Mouse (Mus musculus): Measurements from ENCODE around the gene Nxpe4. TPM values are rescaled to one million over a fixed set of nuclear protein-coding genes. Genes with fewer than 3 reads are reported as not detected.

The Nxpe4 gene
- polyA plus RNA-seq, 1 experiment from 2014 or later = 5.1 TPM

DNA sequence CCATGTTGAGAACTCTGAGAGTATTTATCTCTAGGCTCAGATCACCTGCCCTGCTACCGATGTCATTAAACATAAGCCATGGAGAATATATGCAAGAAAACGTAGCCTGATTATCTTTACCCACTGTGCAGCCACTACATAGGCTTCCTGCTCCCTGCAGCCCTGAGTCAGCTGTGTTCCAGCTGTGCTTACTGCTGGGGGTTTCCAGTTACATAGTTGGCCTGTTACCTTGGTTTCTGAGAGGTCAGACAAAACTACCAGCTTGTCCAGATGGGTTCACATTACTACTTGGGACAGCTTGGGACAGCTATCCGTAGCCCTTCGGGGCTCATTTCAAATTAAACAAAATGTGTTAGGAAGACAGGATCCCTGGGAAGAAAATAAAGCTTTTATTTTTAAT, 192.3 kb downstream of the Nxpe4 start:
- Histone ChIP-seq H3K36me3 (ENCODE audit: control insufficient read depth, insufficient read depth, low read length) (no peaks in the 10 kb centered on the region), H3K9me3 (ENCODE audit: control insufficient read depth, low read length) (no peaks in the 10 kb centered on the region), H3K4me1 (ENCODE audit: control insufficient read depth in 2 of 2, insufficient read depth in 2 of 2, low read length in 2 of 2) (peaks cover 0 to 3% of the 10 kb centered on the region in 2 experiments; a peak in 2 of 4 replicates), H3K9ac (ENCODE audit: low read length) (no peak overlapping the region), H3K27me3 (ENCODE audit: control insufficient read depth, insufficient read depth, low read length) (no peaks in the 10 kb centered on the region), H3K4me2 (ENCODE audit: low read length) (no peak overlapping the region), H3K27ac (replicated peaks in 1 of 2; ENCODE audit: control insufficient read depth in 1 of 2, insufficient read depth in 1 of 2, low read depth in 2 of 2, low read length in 2 of 2) (peak overlapping the region in 1 of 2 experiments; percentile 77; a peak in 2 of 4 replicates), H3K4me3 (ENCODE audit: control insufficient read depth in 1 of 2, insufficient read depth in 1 of 2, low read depth in 1 of 2, low read length in 2 of 2) (no peak overlapping the region)
- WGBS = 78% methylated on average over 4 of the region's 4 CpGs
- ATAC-seq (ENCODE audit: insufficient number of reproducible peaks, insufficient read depth, low FRiP score, low read depth) = no peak

DNA sequence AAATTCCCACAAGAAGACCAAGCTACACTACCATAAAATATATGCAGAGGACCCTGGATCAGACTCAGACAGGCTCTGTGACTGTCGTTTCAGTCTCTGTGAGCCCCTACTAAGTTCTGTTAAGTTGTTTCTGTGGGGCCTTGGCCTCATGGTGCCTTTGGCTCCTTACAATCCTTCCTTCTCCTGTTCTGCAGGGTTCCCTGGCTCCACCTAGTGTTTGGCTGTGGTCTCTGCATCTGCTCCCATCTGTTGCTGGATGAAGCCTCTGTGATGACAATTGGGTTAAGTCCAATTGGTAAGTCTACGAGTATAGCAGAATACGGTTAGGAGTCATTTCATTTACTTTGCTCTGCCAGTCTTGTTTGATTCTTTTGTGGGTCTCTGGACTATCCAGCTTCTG, 193.0 kb downstream of the Nxpe4 start:
- Histone ChIP-seq H3K27ac (replicated peaks in 1 of 2; ENCODE audit: control insufficient read depth in 1 of 2, insufficient read depth in 1 of 2, low read depth in 2 of 2, low read length in 2 of 2) (no peak overlapping the region), H3K4me1 (ENCODE audit: control insufficient read depth in 2 of 2, insufficient read depth in 2 of 2, low read length in 2 of 2) (peaks cover 0 to 3% of the 10 kb centered on the region in 2 experiments; a peak in 2 of 4 replicates), H3K27me3 (ENCODE audit: control insufficient read depth, insufficient read depth, low read length) (no peaks in the 10 kb centered on the region), H3K9ac (ENCODE audit: low read length) (no peak overlapping the region), H3K9me3 (ENCODE audit: control insufficient read depth, low read length) (no peaks in the 10 kb centered on the region), H3K4me2 (ENCODE audit: low read length) (no peak overlapping the region), H3K36me3 (ENCODE audit: control insufficient read depth, insufficient read depth, low read length) (no peaks in the 10 kb centered on the region), H3K4me3 (ENCODE audit: control insufficient read depth in 1 of 2, insufficient read depth in 1 of 2, low read depth in 1 of 2, low read length in 2 of 2) (no peak overlapping the region)
- ATAC-seq (ENCODE audit: insufficient number of reproducible peaks, insufficient read depth, low FRiP score, low read depth) = no peak
- WGBS = 33% methylated on average over 3 of the region's 3 CpGs

DNA sequence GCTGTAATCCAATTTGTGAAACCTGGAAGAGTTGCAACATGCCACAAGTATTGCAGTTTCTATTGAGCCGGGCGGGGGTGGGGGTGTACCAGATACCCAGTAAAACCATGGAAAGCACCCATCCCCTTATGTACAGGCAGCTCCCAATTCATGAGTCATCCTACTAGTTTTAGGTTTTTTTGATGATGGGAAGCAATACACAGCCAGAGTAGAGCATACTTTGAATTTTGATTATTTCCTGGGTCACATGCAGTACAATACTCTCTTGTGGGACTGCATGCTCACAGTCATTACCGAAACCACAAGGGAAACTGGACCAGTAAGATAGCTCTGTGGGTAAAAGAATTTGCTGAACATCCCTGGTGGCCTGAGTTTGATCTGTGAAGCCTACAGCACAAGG, 195.3 kb downstream of the Nxpe4 start:
- no peaks in the 10 kb centered on the region for H3K9me3 ChIP-seq (ENCODE audit: control insufficient read depth, low read length)
- 81% methylated on average over 3 of the region's 3 CpGs for WGBS
- no peak overlapping the region for H3K4me3 ChIP-seq (ENCODE audit: control insufficient read depth in 1 of 2, insufficient read depth in 1 of 2, low read depth in 1 of 2, low read length in 2 of 2)
- H3K27ac ChIP-seq (replicated peaks in 1 of 2; ENCODE audit: control insufficient read depth in 1 of 2, insufficient read depth in 1 of 2, low read depth in 2 of 2, low read length in 2 of 2) = no peak overlapping the region
- H3K36me3 ChIP-seq (ENCODE audit: control insufficient read depth, insufficient read depth, low read length) = no peaks in the 10 kb centered on the region
- H3K9ac ChIP-seq (ENCODE audit: low read length) = no peak overlapping the region
- peaks cover 4 to 6% of the 10 kb centered on the region in 2 experiments; a peak in 3 of 4 replicates for H3K4me1 ChIP-seq (ENCODE audit: control insufficient read depth in 2 of 2, insufficient read depth in 2 of 2, low read length in 2 of 2)
- H3K4me2 ChIP-seq (ENCODE audit: low read length) = no peak overlapping the region
- H3K27me3 ChIP-seq (ENCODE audit: control insufficient read depth, insufficient read depth, low read length) = no peaks in the 10 kb centered on the region
- no peak for ATAC-seq (ENCODE audit: insufficient number of reproducible peaks, insufficient read depth, low FRiP score, low read depth)

DNA sequence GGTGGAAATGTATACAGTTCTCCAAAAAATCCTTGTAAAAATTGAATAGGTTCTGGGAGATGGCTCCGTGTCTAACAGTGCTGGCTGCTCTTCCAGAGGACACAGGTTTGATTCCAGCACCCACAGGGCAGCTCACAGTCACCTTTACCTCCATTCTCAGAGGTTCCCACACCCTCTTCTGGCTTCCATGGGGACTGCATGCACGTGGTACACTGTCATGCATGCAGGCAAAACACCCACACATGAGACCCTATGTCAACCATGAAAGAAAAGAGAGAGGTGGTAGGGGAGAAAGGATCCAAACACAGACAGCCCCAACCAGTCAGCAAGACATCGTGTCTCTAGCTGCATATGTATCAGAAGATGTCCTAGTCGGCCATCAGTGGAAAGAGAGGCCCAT, 199.0 kb downstream of the Nxpe4 start:
- Histone ChIP-seq H3K4me1 (ENCODE audit: control insufficient read depth in 2 of 2, insufficient read depth in 2 of 2, low read length in 2 of 2) (peaks cover 5% of the 10 kb centered on the region in 2 experiments; a peak in 3 of 4 replicates), H3K4me3 (ENCODE audit: control insufficient read depth in 1 of 2, insufficient read depth in 1 of 2, low read depth in 1 of 2, low read length in 2 of 2) (no peak overlapping the region), H3K27ac (replicated peaks in 1 of 2; ENCODE audit: control insufficient read depth in 1 of 2, insufficient read depth in 1 of 2, low read depth in 2 of 2, low read length in 2 of 2) (no peak overlapping the region), H3K4me2 (ENCODE audit: low read length) (no peak overlapping the region), H3K36me3 (ENCODE audit: control insufficient read depth, insufficient read depth, low read length) (no peaks in the 10 kb centered on the region), H3K9ac (ENCODE audit: low read length) (no peak overlapping the region), H3K9me3 (ENCODE audit: control insufficient read depth, low read length) (no peaks in the 10 kb centered on the region), H3K27me3 (ENCODE audit: control insufficient read depth, insufficient read depth, low read length) (no peaks in the 10 kb centered on the region)
- 75% methylated on average over 4 of the region's 4 CpGs for WGBS
- ATAC-seq (ENCODE audit: insufficient number of reproducible peaks, insufficient read depth, low FRiP score, low read depth) = no peak

DNA sequence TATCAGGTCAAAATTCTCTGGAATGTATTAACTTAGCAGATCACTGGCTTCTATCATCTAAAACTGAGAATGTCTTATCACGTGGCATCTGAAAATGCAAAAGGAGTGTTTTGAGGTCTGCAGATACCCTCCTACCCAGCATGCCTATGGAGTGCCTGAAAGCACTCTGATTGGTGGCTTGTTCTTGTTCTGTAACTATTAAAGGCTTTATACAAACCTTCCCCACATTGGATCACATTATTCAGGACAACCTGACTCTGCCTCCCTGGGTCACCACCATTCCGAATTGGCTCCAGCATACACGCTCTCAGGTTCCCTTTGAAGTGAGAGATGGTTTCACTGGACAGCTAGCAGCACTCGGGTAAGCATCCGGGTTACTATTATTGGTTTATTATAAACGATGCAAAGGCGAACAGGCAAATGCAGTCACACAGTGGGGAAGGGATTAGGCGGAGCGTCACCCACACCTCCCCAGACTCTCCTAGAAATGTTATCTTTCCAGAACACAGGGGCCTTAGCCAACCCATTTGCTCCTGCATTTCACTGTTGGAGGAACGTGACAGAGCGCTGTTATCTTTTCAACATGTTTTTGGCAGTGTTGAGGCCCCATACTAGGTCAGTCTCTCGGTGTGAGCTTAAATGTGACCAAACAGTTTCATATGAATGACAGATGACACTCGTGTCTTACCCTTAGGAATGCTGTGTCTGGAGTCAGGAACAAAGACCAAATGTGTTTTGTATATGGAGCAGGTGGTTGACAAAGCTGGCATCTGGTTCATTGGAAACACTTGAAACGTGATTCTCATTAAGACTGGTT, 200.2 kb downstream of the Nxpe4 start:
- Histone ChIP-seq H3K4me1 (ENCODE audit: control insufficient read depth in 2 of 2, insufficient read depth in 2 of 2, low read length in 2 of 2) (peaks cover 5% of the 10 kb centered on the region in 2 experiments; a peak in 3 of 4 replicates), H3K9ac (ENCODE audit: low read length) (no peak overlapping the region), H3K4me2 (ENCODE audit: low read length) (no peak overlapping the region), H3K27me3 (ENCODE audit: control insufficient read depth, insufficient read depth, low read length) (no peaks in the 10 kb centered on the region), H3K27ac (replicated peaks in 1 of 2; ENCODE audit: control insufficient read depth in 1 of 2, insufficient read depth in 1 of 2, low read depth in 2 of 2, low read length in 2 of 2) (no peak overlapping the region), H3K9me3 (ENCODE audit: control insufficient read depth, low read length) (no peaks in the 10 kb centered on the region), H3K36me3 (ENCODE audit: control insufficient read depth, insufficient read depth, low read length) (no peaks in the 10 kb centered on the region), H3K4me3 (ENCODE audit: control insufficient read depth in 1 of 2, insufficient read depth in 1 of 2, low read depth in 1 of 2, low read length in 2 of 2) (no peak overlapping the region)
- WGBS = 32% methylated on average over 14 of the region's 14 CpGs
- ATAC-seq (ENCODE audit: insufficient number of reproducible peaks, insufficient read depth, low FRiP score, low read depth) = 0 out of 2 replicates have a peak, but pooled peaks have one; percentile 21

DNA sequence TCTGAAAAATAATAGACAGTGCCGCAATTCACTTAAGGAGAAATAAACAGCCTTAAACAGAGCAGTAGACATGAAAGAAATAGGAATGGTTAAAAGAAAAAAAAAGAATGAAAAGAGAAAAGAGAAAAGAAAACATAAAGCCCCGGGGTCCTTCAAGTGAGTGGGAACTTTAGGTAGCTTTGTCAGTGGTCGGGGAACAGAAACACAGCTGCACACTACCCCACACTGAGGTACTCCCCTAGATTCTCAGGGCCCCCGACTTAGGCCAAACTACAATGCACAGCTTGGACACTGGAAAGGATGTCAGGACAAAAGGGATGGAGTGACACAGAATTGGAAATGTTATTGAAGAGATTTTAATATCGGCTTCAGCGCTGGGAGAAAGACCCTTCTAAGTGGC, 200.9 kb downstream of the Nxpe4 start:
- Histone ChIP-seq H3K27ac (replicated peaks in 1 of 2; ENCODE audit: control insufficient read depth in 1 of 2, insufficient read depth in 1 of 2, low read depth in 2 of 2, low read length in 2 of 2) (no peak overlapping the region), H3K9me3 (ENCODE audit: control insufficient read depth, low read length) (no peaks in the 10 kb centered on the region), H3K9ac (ENCODE audit: low read length) (no peak overlapping the region), H3K36me3 (ENCODE audit: control insufficient read depth, insufficient read depth, low read length) (no peaks in the 10 kb centered on the region), H3K27me3 (ENCODE audit: control insufficient read depth, insufficient read depth, low read length) (no peaks in the 10 kb centered on the region), H3K4me3 (ENCODE audit: control insufficient read depth in 1 of 2, insufficient read depth in 1 of 2, low read depth in 1 of 2, low read length in 2 of 2) (no peak overlapping the region), H3K4me1 (ENCODE audit: control insufficient read depth in 2 of 2, insufficient read depth in 2 of 2, low read length in 2 of 2) (peaks cover 5% of the 10 kb centered on the region in 2 experiments; a peak in 3 of 4 replicates), H3K4me2 (ENCODE audit: low read length) (no peak overlapping the region)
- WGBS = 86% methylated on average over 6 of the region's 6 CpGs
- ATAC-seq (ENCODE audit: insufficient number of reproducible peaks, insufficient read depth, low FRiP score, low read depth) = no peak

DNA sequence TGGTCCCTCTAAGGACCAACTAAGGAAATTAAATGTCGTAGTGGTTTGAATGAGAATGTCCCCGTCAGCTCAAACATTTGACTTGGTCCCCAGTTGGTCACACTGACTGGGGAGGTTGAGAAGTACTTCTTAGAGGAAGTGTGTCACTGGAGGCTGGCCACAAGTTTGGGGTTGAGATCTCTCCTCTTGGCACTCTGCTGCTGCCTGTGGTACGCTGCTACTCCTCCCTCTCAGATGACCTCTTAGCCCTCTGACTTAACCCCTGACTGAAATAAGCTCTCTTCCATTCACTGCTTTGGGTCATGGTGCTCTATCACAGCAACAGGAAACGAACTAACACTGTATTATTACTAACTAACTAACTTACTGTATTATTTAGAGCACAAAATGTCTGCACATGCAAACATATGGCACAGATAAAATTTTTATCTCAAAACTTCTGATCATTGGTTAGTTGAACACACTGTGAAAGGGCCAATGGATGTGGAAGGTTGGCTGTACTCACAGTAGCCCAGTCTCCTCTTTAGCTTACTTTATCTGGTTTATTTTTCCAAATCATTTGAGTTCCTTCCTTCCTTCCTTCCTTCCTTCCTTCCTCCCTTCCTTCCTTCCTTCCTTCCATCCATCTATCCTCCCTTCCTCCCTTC, 211.5 kb downstream of the Nxpe4 start:
- 76% methylated on average over 4 of the region's 4 CpGs for WGBS
- Histone ChIP-seq H3K4me1 (ENCODE audit: control insufficient read depth in 2 of 2, insufficient read depth in 2 of 2, low read length in 2 of 2) (no peaks in the 10 kb centered on the region), H3K9me3 (ENCODE audit: control insufficient read depth, low read length) (no peaks in the 10 kb centered on the region), H3K36me3 (ENCODE audit: control insufficient read depth, insufficient read depth, low read length) (no peaks in the 10 kb centered on the region), H3K9ac (ENCODE audit: low read length) (no peak overlapping the region), H3K4me3 (ENCODE audit: control insufficient read depth in 1 of 2, insufficient read depth in 1 of 2, low read depth in 1 of 2, low read length in 2 of 2) (no peak overlapping the region), H3K4me2 (ENCODE audit: low read length) (no peak overlapping the region), H3K27ac (replicated peaks in 1 of 2; ENCODE audit: control insufficient read depth in 1 of 2, insufficient read depth in 1 of 2, low read depth in 2 of 2, low read length in 2 of 2) (no peak overlapping the region), H3K27me3 (ENCODE audit: control insufficient read depth, insufficient read depth, low read length) (no peaks in the 10 kb centered on the region)
- ATAC-seq (ENCODE audit: insufficient number of reproducible peaks, insufficient read depth, low FRiP score, low read depth) = no peak

Data from heart, embryonic 14.5 days (tissue).